Mouse (Mus musculus) liver, embryonic 16.5 days (tissue): ENCODE measurements around the gene Rpa3. TPM values are rescaled to one million over a fixed set of nuclear protein-coding genes. Genes with fewer than 3 reads are reported as not detected.

Experiments used
- ATAC-seq: fragments of 200-750 bp; cut with Nextera tagmentation; 2 replicates; pipeline ENCODE4 v1.8.0; 2017; ENCODE audit warnings: low read depth, mild to moderate bottlenecking, moderate number of reproducible peaks, moderate library complexity
- H3K27ac ChIP-seq: fragments of 300-500 bp; sonication (generic); 2 replicates; pipeline ENCODE4 v1.5.1; 2014; ENCODE audit warnings: mild to moderate bottlenecking, low read length
- H3K27me3 ChIP-seq: fragments of 300-500 bp; sonication (generic); 2 replicates; pipeline ENCODE4 v1.6.1; 2014; ENCODE audit warnings: low read depth, low read length, mixed read lengths; ENCODE audit not compliant: control insufficient read depth, insufficient read depth
- H3K36me3 ChIP-seq: fragments of 300-500 bp; sonication (generic); 2 replicates; pipeline ENCODE4 v1.6.1; 2014; ENCODE audit warnings: mild to moderate bottlenecking; ENCODE audit not compliant: control insufficient read depth, insufficient read depth
- H3K4me1 ChIP-seq: fragments of 300-500 bp; sonication (generic); 2 replicates; pipeline ENCODE4 v1.6.1; 2014; ENCODE audit warnings: low read depth, low read length, mixed read lengths; ENCODE audit not compliant: control insufficient read depth
- H3K4me2 ChIP-seq: fragments of 300-500 bp; sonication (generic); 2 replicates; pipeline ENCODE4 v1.6.1; 2014; ENCODE audit warnings: low read depth, low read length, mixed read lengths
- H3K4me3 ChIP-seq: fragments of 300-500 bp; sonication (generic); 2 replicates; pipeline ENCODE4 v1.5.1; 2014; ENCODE audit warnings: low read depth, mild to moderate bottlenecking, low read length
- H3K9ac ChIP-seq: fragments of 300-500 bp; sonication (generic); 2 replicates; pipeline ENCODE4 v1.6.1; 2014; ENCODE audit warnings: low read depth, low read length
- H3K9me3 ChIP-seq: fragments of 300-500 bp; sonication (generic); replicated peaks from 2 replicates; pipeline ENCODE4 v1.6.1; 2016; ENCODE audit warnings: low read length; ENCODE audit not compliant: control insufficient read depth
- WGBS: fragments of 180-500 bp; shearing (Covaris S2); extraction: QIAGEN DNeasy Blood & Tissue Kit; methylation state at CpG from one replicate; pipeline ENCODE4 v1.1.7; 2014; ENCODE audit not compliant: insufficient replicate concordance; 5-methylcytosine and 5-hydroxymethylcytosine counted together
- polyA plus RNA-seq: library from polyadenylated mRNA; unstranded; fragments of >200 nt; fragmentation: Nextera tagmentation; extraction: Ambion mirVana; gene quantifications from 2 replicates; pipeline ENCODE4 v1.2.1, GENCODE M21; 2015

The Rpa3 gene
- polyA plus RNA-seq, 1 experiment from 2014 or later: 61.1 TPM

DNA sequence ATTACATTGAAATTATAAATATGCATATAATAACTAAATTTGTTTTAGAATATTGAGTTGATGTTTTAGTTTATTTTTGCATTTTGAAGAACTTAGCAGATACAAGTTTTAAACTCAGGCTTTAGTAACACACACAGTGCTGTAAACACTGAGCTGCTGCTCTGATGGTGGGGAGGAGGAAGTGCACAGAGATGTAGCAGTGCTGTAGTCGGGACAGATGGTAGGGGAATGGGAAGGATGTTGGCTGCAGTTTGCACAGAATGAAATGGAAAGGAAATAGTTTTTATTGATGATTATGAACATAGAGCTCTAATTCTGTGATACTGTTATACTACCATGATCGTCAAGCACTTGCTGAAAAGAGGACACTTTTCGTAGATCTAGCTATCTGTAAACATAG, 31.9 kb downstream of the Rpa3 start:
- H3K4me2 ChIP-seq: no peak overlapping the region
- WGBS: 65% methylated on average over 3 of the region's 3 CpGs
- no peak overlapping the region for H3K27ac ChIP-seq
- H3K9me3 ChIP-seq: no peaks in the 10 kb centered on the region
- no peak for ATAC-seq
- H3K4me1 ChIP-seq: no peaks in the 10 kb centered on the region
- no peak overlapping the region for H3K4me3 ChIP-seq
- peaks cover 8% of the 10 kb centered on the region for H3K36me3 ChIP-seq
- no peaks in the 10 kb centered on the region for H3K27me3 ChIP-seq
- no peak overlapping the region for H3K9ac ChIP-seq

DNA sequence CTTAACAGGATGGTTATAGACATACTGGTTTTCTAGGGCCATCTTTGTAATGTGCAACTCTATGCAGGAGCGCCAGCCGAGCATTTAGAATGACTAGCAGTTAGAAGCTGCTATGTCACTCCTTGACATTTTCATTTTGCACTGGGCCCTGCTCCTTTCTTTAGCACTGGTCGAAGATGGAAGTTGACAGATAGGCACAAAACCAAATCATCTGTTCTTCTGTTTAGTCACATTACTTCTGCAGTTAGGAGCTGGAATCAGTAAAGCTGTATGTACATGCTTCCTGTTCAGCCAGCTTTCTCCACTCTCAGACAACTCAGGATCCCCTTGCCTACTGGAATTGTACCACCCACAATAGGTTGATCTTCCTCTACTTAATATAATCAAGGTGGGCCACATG, 48.3 kb downstream of the Rpa3 start:
- Histone ChIP-seq H3K36me3 (peaks cover 7% of the 10 kb centered on the region), H3K4me1 (peaks cover 7% of the 10 kb centered on the region), H3K27me3 (no peaks in the 10 kb centered on the region), H3K4me3 (peak overlapping the region; percentile 89; the same call in 1 of the 2 replicates), H3K27ac (no peak overlapping the region), H3K9me3 (no peaks in the 10 kb centered on the region), H3K4me2 (peak overlapping the region; percentile 74; the same call in 1 of the 2 replicates), H3K9ac (no peak overlapping the region)
- no peak for ATAC-seq
- 57% methylated on average over 3 of the region's 3 CpGs for WGBS

DNA sequence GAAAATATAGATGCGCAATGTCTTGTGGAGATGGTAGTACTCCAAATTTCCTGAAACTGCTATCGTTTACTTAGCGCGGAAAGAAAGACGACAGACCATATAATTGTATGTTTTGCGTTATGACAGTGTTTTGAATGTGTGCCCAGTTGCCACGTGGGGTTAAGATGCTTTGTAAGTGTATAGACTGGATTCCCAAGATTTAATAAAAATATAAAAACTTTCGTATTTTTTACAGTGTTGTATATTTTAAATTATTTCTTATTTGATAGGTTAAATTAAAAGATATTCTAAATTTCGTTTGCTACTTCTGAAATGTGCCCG, 49.1 kb downstream of the Rpa3 start:
- ATAC-seq: no peak
- peak overlapping the region; percentile 91 for H3K27ac ChIP-seq
- H3K9ac ChIP-seq: peak overlapping the region; percentile 94
- no peaks in the 10 kb centered on the region for H3K27me3 ChIP-seq
- H3K4me2 ChIP-seq: peak overlapping the region; percentile 74
- peak overlapping the region; percentile 89 for H3K4me3 ChIP-seq
- H3K9me3 ChIP-seq: no peaks in the 10 kb centered on the region
- H3K4me1 ChIP-seq: peaks cover 7% of the 10 kb centered on the region
- peaks cover 2% of the 10 kb centered on the region for H3K36me3 ChIP-seq
- WGBS: 7% methylated on average over 10 of the region's 10 CpGs

DNA sequence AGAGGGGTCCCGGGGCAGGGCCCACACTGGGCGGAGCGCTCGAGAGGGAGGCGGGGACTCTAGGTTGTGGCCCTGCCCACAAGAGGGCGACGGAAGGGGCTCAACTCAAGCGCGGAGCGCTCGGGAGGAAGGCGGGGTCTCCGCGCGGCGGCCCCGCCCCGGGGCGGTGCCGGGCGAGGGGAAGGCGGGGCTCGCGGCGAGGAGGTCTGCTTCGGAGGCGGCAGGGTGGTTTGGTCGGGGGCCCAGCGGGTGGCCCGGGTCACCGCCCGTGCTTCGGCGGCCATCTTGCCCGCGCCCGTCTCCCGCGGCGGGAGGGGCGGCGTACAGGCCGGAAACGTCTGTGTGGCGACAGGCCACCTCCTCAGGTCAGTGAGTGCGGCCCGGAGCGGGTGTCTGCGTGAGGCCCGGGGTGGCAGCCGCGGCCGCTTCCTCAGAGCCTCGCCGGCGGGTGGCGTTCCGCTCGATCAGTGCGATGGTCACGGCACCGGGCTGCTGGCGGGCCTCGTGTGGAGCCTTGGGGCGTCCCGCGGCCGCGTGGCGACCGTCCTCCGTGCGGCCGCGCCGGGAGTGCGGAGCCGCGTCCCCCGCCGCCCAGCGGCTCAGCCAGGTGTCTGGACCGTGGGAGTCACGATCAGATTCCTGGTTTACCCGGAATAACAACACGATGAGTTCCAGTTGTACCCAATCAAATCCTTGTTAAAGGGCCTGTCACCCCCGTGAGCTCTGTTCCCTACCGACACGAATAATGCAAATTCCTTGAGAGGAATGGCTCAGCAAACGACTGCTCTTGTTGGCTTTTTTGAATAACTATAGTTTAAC, 49.7 kb downstream of the Rpa3 start, which contains the start of gene Mios:
TSS of gene Mios (plus strand) at position 176 of the 819 bp plus-strand sequence.
- WGBS: 0% methylated on average over 77 of the region's 90 CpGs
- Histone ChIP-seq H3K36me3 (no peaks in the 10 kb centered on the region), H3K9me3 (no peaks in the 10 kb centered on the region), H3K4me1 (peaks cover 7% of the 10 kb centered on the region), H3K9ac (peak within 1 kb of the TSS; percentile 94), H3K27me3 (no peaks in the 10 kb centered on the region), H3K4me2 (peak within 1 kb of the TSS; percentile 74), H3K4me3 (peak within 1 kb of the TSS; percentile 89), H3K27ac (peak within 1 kb of the TSS; percentile 91)
- peak; percentile 97 for ATAC-seq

Other genes starting within 250 kb of the Rpa3 start
- 0.06 and 0.07 TPM in 2 replicates for gene Col28a1, start 66.6 kb downstream of the Rpa3 start, polyA plus RNA-seq
- gene Mios, start 50.0 kb downstream of the Rpa3 start, polyA plus RNA-seq: 9.3 TPM in 2 replicates
- 15.0 and 15.9 TPM in 2 replicates for gene Umad1, start 115 bp upstream of the Rpa3 start, polyA plus RNA-seq
- 2.3 and 2.4 TPM in 2 replicates for gene Gm45062, start 277 bp upstream of the Rpa3 start, polyA plus RNA-seq